Mouse (Mus musculus): ENCODE results near the gene Mapk3.

Mapk3 gene

GRCm38 (mm10) chr7:126775185-126775977 is 16.0 kb downstream of the Mapk3 start:
- no peak for TF ChIP-seq GATA4 (IDR thresholded peaks at IDR 0.05; ENCODE audit: insufficient replicate concordance, low read length)

GRCm38 (mm10) chr7:126775978-126776234 is 16.5 kb downstream of the Mapk3 start:
- no peak for TF ChIP-seq GATA4 (IDR thresholded peaks at IDR 0.05; ENCODE audit: insufficient replicate concordance, low read length)

- peak; percentile 85 for TF ChIP-seq GATA4 (IDR thresholded peaks at IDR 0.05; ENCODE audit: insufficient replicate concordance, low read length)
These were observed 17.2 kb downstream of the Mapk3 start, which contains the start of gene Ypel3 for GRCm38 (mm10) chr7:126776598-126777057. Ypel3 (plus strand) TSS chr7:126776955.

GRCm38 (mm10) chr7:126777476-126777875 is 18.1 kb downstream of the Mapk3 start:
- TF ChIP-seq GATA4 (IDR thresholded peaks at IDR 0.05; ENCODE audit: insufficient replicate concordance, low read length) = no peak

GRCm38 (mm10) chr7:126778147-126778546 is 18.7 kb downstream of the Mapk3 start:
- no peak for TF ChIP-seq GATA4 (IDR thresholded peaks at IDR 0.05; ENCODE audit: insufficient replicate concordance, low read length)

GRCm38 (mm10) chr7:126779983-126780970 is 20.9 kb downstream of the Mapk3 start:
- TF ChIP-seq GATA4 (IDR thresholded peaks at IDR 0.05; ENCODE audit: insufficient replicate concordance, low read length) = peak; percentile 45; the same call in 1 of the 2 replicates

- TF ChIP-seq GATA4 (IDR thresholded peaks at IDR 0.05; ENCODE audit: insufficient replicate concordance, low read length) = no peak
These were observed 21.7 kb downstream of the Mapk3 start, which contains the start of gene Tbx6 for GRCm38 (mm10) chr7:126780971-126781635. Tbx6 (plus strand) TSS chr7:126781483.

- no peak for TF ChIP-seq GATA4 (IDR thresholded peaks at IDR 0.05; ENCODE audit: insufficient replicate concordance, low read length)
These were observed 22.4 kb downstream of the Mapk3 start for GRCm38 (mm10) chr7:126781661-126782370.

GRCm38 (mm10) chr7:126782693-126783092 is 23.3 kb downstream of the Mapk3 start:
- no peak for TF ChIP-seq GATA4 (IDR thresholded peaks at IDR 0.05; ENCODE audit: insufficient replicate concordance, low read length)

GRCm38 (mm10) chr7:126784469-126784868 is 25.1 kb downstream of the Mapk3 start:
- no peak for TF ChIP-seq GATA4 (IDR thresholded peaks at IDR 0.05; ENCODE audit: insufficient replicate concordance, low read length)

GRCm38 (mm10) chr7:126785056-126785455 is 25.7 kb downstream of the Mapk3 start:
- no peak for TF ChIP-seq GATA4 (IDR thresholded peaks at IDR 0.05; ENCODE audit: insufficient replicate concordance, low read length)

GRCm38 (mm10) chr7:126786142-126786541 is 26.7 kb downstream of the Mapk3 start:
- TF ChIP-seq GATA4 (IDR thresholded peaks at IDR 0.05; ENCODE audit: insufficient replicate concordance, low read length) = no peak

- no peak for TF ChIP-seq GATA4 (IDR thresholded peaks at IDR 0.05; ENCODE audit: insufficient replicate concordance, low read length)
These were observed 29.7 kb downstream of the Mapk3 start for GRCm38 (mm10) chr7:126789141-126789540.

- TF ChIP-seq GATA4 (IDR thresholded peaks at IDR 0.05; ENCODE audit: insufficient replicate concordance, low read length) = no peak; the same call in 1 of the 2 replicates
These were observed 32.7 kb downstream of the Mapk3 start, which contains the start of gene Ppp4c for GRCm38 (mm10) chr7:126791851-126792720. Ppp4c (minus strand) TSS chr7:126792496.
